Mouse (Mus musculus) myocyte (in vitro differentiated cells): Measurements from ENCODE around the gene Rbm7. TPM values are rescaled to one million over a fixed set of nuclear protein-coding genes. Genes with fewer than 3 reads are reported as not detected.

Experiments used
- H3K27me3 ChIP-seq: one replicate; pipeline ENCODE4 v1.6.1; 2011; ENCODE audit not compliant: control insufficient read depth, insufficient read depth, insufficient read length
- H3K36me3 ChIP-seq: one replicate; pipeline ENCODE4 v1.6.1; 2011; ENCODE audit not compliant: control insufficient read depth, insufficient read depth
- H3K4me2 ChIP-seq: one replicate; pipeline ENCODE4 v1.6.1; 2011; ENCODE audit warnings: low read depth, control low read depth
- H3K4me3 ChIP-seq: one replicate; pipeline ENCODE4 v1.5.1; 2011; ENCODE audit warnings: mild to moderate bottlenecking, control low read depth, moderate library complexity
- H3K79me2 ChIP-seq: one replicate; pipeline ENCODE4 v1.6.1; 2011; ENCODE audit not compliant: control insufficient read depth, insufficient read depth
- H3ac ChIP-seq: one replicate; pipeline ENCODE4 v1.6.1; 2011; ENCODE audit not compliant: control insufficient read depth, insufficient read length
- CEBPB ChIP-seq: IDR thresholded peaks from 2 replicates; pipeline ENCODE4 v1.6.1; 2011; ENCODE audit warnings: mild to moderate bottlenecking, moderate library complexity; ENCODE audit not compliant: poor library complexity, insufficient read depth, severe bottlenecking
- E2F4 ChIP-seq: IDR thresholded peaks from one replicate; pipeline ENCODE4 v1.6.1; 2011; ENCODE audit warnings: mild to moderate bottlenecking, control low read depth, moderate library complexity; ENCODE audit not compliant: insufficient read depth
- MAX ChIP-seq: IDR thresholded peaks from one replicate; pipeline ENCODE4 v1.6.1; 2011; ENCODE audit warnings: low read depth, mild to moderate bottlenecking, control low read depth
- MYOD1 ChIP-seq, 3 experiments: IDR thresholded peaks; one replicate each; pipeline ENCODE4 v1.6.1; 2011; ENCODE audit warnings: control low read depth in 2 of 3, low read depth in 2 of 3, mild to moderate bottlenecking in 2 of 3, moderate library complexity in 1 of 3; ENCODE audit not compliant: insufficient read length in 2 of 3, control insufficient read depth in 1 of 3
- MYOG ChIP-seq, 3 experiments: IDR thresholded peaks; one replicate each; pipeline ENCODE4 v1.6.1; 2011; ENCODE audit warnings: control low read depth in 2 of 3, low read depth in 2 of 3, mild to moderate bottlenecking in 2 of 3; ENCODE audit not compliant: insufficient read length in 2 of 3, control insufficient read depth in 1 of 3, insufficient read depth in 1 of 3
- POLR2A ChIP-seq: IDR thresholded peaks from one replicate; pipeline ENCODE4 v1.6.1; 2011; ENCODE audit warnings: low read depth, mild to moderate bottlenecking, control low read depth, moderate library complexity; ENCODE audit not compliant: insufficient read length
- POLR2AphosphoS2 ChIP-seq: IDR thresholded peaks from one replicate; pipeline ENCODE4 v1.6.1; 2011; ENCODE audit warnings: low read depth, control low read depth; ENCODE audit not compliant: insufficient read length
- REST ChIP-seq: IDR thresholded peaks from one replicate; pipeline ENCODE4 v1.6.1; 2011; ENCODE audit warnings: mild to moderate bottlenecking, control low read depth, moderate library complexity; ENCODE audit not compliant: insufficient read depth, insufficient read length
- SRF ChIP-seq: IDR thresholded peaks from one replicate; pipeline ENCODE4 v1.6.1; 2011; ENCODE audit warnings: low read depth; ENCODE audit not compliant: control insufficient read depth, insufficient read length
- TCF12 ChIP-seq: IDR thresholded peaks from one replicate; pipeline ENCODE4 v1.6.1; 2011; ENCODE audit warnings: mild to moderate bottlenecking, control low read depth; ENCODE audit not compliant: poor library complexity, insufficient read depth, severe bottlenecking
- TCF3 ChIP-seq: IDR thresholded peaks from one replicate; pipeline ENCODE4 v1.6.1; 2011; ENCODE audit warnings: low read depth, control low read depth; ENCODE audit not compliant: insufficient read length
- USF1 ChIP-seq: IDR thresholded peaks from one replicate; pipeline ENCODE4 v1.6.1; 2011; ENCODE audit warnings: low read depth, mild to moderate bottlenecking, control low read depth, moderate library complexity
- polyA plus RNA-seq: library from polyadenylated mRNA; unstranded; fragments of >200 nt; fragmentation: generic; extraction: Trizol; gene quantifications from one replicate; pipeline ENCODE4 v1.2.1, GENCODE M21; 2012; ENCODE audit warnings: missing spikeins

The Rbm7 gene
- polyA plus RNA-seq, 1 experiment = 12.3 TPM

DNA sequence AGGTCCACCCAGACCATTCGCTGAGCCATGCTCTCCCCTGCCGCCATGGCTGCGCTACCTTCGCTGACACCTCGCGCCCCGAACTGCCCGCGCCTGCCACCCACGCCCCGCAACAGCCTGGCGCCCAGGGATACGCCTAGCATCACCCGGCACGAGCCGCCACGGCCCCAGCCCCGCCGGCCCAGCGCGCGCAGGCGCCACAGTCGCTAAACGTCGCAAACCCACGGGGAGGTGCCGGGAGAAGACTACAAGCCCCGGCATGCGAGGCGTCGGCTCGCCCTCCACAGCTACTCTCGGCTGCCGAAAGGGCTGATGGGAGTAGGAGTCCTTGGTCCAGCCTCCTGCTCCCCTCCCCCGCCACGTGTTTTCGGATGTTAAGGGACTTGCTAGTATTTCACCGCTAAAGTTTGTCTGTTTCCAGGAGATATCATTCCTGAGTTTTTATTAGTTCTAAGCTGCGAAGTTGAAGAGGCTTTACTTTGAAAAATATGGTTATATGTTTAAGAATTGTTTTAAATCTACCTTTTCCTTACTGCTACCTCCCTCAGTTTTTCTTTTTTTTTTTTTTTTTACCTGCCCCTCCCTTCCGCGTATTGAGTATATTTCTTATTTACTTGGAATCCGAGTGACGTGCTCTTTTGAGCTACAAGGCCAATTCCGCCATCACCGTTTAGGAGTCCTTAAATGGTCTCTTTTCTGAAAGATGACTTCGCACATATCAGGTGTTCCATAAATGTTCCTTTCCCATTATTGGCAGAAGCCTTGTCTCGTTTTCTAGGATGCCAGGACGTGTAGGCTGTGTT lies 14.5 kb downstream of the Rbm7 start, which contains the start of gene Rexo2:
TSS of gene Rexo2 (minus strand) at position 213 of the 803 bp plus-strand sequence.
- peak; percentile 82 for TF ChIP-seq POLR2AphosphoS2
- TF ChIP-seq MAX = no peak
- TF ChIP-seq REST = no peak
- TF ChIP-seq USF1 = peak; percentile 55
- no peak for TF ChIP-seq SRF
- no peak for TF ChIP-seq TCF3
- peak in 1 of 3 experiments; percentile 32 for TF ChIP-seq MYOD1 (IDR thresholded peaks at IDR 0.05; ENCODE audit: control insufficient read depth in 1 of 3, insufficient read length in 2 of 3, low read depth in 2 of 3)
- no peak for TF ChIP-seq MYOG (IDR thresholded peaks at IDR 0.05; ENCODE audit: control insufficient read depth in 1 of 3, insufficient read depth in 1 of 3, insufficient read length in 2 of 3, low read depth in 2 of 3)
- no peak for TF ChIP-seq E2F4
- peak; percentile 95 for TF ChIP-seq POLR2A
- no peak for TF ChIP-seq TCF12
- no peak for TF ChIP-seq CEBPB
- Histone ChIP-seq H3K4me3 (peak within 1 kb of the TSS; percentile 57), H3K27me3 (no peaks in the 10 kb centered on the region), H3ac (peak within 1 kb of the TSS; percentile 37), H3K79me2 (peaks cover 19% of the 10 kb centered on the region), H3K36me3 (peaks cover 10% of the 10 kb centered on the region), H3K4me2 (peak within 1 kb of the TSS; percentile 96)

GRCm38 (mm10) chr9:48479838-48480410 lies 15.2 kb downstream of the Rbm7 start:
- Histone ChIP-seq H3K4me2 (peak overlapping the region; percentile 69), H3K79me2 (peaks cover 19% of the 10 kb centered on the region), H3K36me3 (peaks cover 10% of the 10 kb centered on the region), H3K4me3 (peak overlapping the region; percentile 57), H3K27me3 (no peaks in the 10 kb centered on the region), H3ac (peak overlapping the region; percentile 37)
- TF ChIP-seq TCF12 (no peak), TCF3 (no peak), CEBPB (no peak), MYOG (IDR thresholded peaks at IDR 0.05; ENCODE audit: control insufficient read depth in 1 of 3, insufficient read depth in 1 of 3, insufficient read length in 2 of 3, low read depth in 2 of 3) (no peak), SRF (no peak), POLR2A (no peak), MYOD1 (IDR thresholded peaks at IDR 0.05; ENCODE audit: control insufficient read depth in 1 of 3, insufficient read length in 2 of 3, low read depth in 2 of 3) (no peak), REST (no peak), MAX (no peak), POLR2AphosphoS2 (no peak), USF1 (no peak), E2F4 (no peak)

- Histone ChIP-seq H3K4me3 (peak overlapping the region; percentile 57), H3ac (no peak overlapping the region), H3K79me2 (peaks cover 19% of the 10 kb centered on the region), H3K27me3 (no peaks in the 10 kb centered on the region), H3K4me2 (no peak overlapping the region), H3K36me3 (peaks cover 10% of the 10 kb centered on the region)
- TF ChIP-seq TCF12 (no peak), POLR2AphosphoS2 (no peak), USF1 (no peak), MYOD1 (IDR thresholded peaks at IDR 0.05; ENCODE audit: control insufficient read depth in 1 of 3, insufficient read length in 2 of 3, low read depth in 2 of 3) (no peak), MAX (no peak)
Measured at GRCm38 (mm10) chr9:48478808-48479207, 16.3 kb downstream of the Rbm7 start.

GRCm38 (mm10) chr9:48476236-48477165 lies 18.6 kb downstream of the Rbm7 start:
- TF ChIP-seq MAX (no peak), CEBPB (no peak), E2F4 (no peak), REST (no peak), POLR2AphosphoS2 (no peak)
- no peak overlapping the region for H3K4me3 ChIP-seq
- peaks cover 19% of the 10 kb centered on the region for H3K79me2 ChIP-seq
- peaks cover 10% of the 10 kb centered on the region for H3K36me3 ChIP-seq
- no peak overlapping the region for H3K4me2 ChIP-seq
- no peaks in the 10 kb centered on the region for H3K27me3 ChIP-seq
- H3ac ChIP-seq = no peak overlapping the region
